Mouse (Mus musculus): ENCODE results near the gene Col23a1. TPM values are rescaled to one million over a fixed set of nuclear protein-coding genes. Genes with fewer than 3 reads are reported as not detected.
A peak's percentile ranks its signal among the peaks of the same experiment; 100 is the strongest.

Gene Col23a1
- polyA plus RNA-seq, 1 experiment from 2014 or later, result 31.1 TPM

DNA sequence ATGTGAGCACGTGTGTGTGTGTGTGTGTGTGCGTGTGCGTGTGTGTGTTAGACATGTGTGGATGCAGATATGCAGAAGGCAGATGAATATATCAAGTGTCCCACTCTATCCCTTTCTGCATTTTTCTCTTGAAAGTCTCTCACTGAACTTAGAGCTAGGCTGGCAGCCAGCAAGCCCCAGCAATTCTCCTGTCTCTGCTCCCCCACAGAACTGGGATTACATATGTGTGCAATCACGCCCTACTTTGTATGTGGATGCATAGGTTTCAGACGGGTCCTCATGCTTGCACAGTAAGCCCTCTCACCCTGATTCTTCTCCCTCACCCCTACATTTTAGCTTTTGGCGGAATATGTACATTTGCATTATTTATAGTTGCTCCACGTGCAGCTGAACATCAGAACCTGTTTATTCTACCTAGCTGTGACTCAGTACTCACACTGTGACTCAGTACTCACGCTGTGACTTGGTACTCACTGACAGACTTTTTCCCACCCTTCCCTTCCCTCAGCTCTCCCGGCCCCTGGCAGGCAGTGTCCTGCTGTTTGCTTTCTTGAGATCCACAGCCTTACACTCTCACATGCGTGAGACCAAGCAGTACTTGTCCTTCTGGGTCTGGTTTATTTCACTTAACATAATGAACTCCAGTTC, 111.9 kb downstream of the Col23a1 start:
- ATAC-seq (replicated peaks; ENCODE audit: low FRiP score, low TSS enrichment, low read depth) (no peak), DNase-seq (ENCODE audit: low spot score) (no peak)
- Histone ChIP-seq H3K4me2 (ENCODE audit: low read length) (no peak overlapping the region), H3K27ac (ENCODE audit: low read depth) (no peak overlapping the region), H3K36me3 (ENCODE audit: control insufficient read depth, insufficient read depth, low read length) (no peaks in the 10 kb centered on the region), H3K9ac (ENCODE audit: low read length) (no peak overlapping the region), H3K4me1 (replicated peaks; ENCODE audit: control insufficient read depth, insufficient read depth, low read length) (peaks cover 16% of the 10 kb centered on the region), H3K27me3 (replicated peaks; ENCODE audit: control insufficient read depth, insufficient read depth, low read length) (no peaks in the 10 kb centered on the region), H3K4me3 (ENCODE audit: low read depth, low read length) (no peak overlapping the region), H3K9me3 (ENCODE audit: control insufficient read depth, low read length) (no peaks in the 10 kb centered on the region)
- WGBS, result 61% methylated on average over 10 of the region's 10 CpGs

DNA sequence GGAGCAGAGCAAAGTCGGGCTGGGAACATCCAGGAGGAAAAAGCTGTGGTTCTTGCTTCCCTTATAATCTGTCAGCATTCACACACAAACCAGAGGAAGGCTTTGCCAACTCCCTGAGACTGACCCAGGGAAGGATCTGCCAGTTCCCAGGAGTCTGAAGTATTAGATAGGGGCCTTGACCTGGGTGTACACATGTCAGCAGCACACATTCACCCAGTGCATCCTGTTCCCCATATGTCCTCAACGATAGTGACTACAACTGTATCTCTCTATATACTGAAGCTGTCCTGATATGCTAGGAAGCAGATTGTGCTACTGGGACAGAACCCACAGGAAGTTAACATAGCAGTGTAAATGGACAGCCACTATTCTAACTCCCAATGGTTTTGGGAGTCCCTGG, 114.2 kb downstream of the Col23a1 start:
- H3K27me3 ChIP-seq (replicated peaks; ENCODE audit: control insufficient read depth, insufficient read depth, low read length), result no peaks in the 10 kb centered on the region
- H3K36me3 ChIP-seq (ENCODE audit: control insufficient read depth, insufficient read depth, low read length), result no peaks in the 10 kb centered on the region
- no peak overlapping the region for H3K27ac ChIP-seq (ENCODE audit: low read depth)
- DNase-seq (ENCODE audit: low spot score), result no peak
- no peak overlapping the region for H3K9ac ChIP-seq (ENCODE audit: low read length)
- H3K4me3 ChIP-seq (ENCODE audit: low read depth, low read length), result no peak overlapping the region
- no peak overlapping the region for H3K4me2 ChIP-seq (ENCODE audit: low read length)
- peaks cover 5% of the 10 kb centered on the region for H3K4me1 ChIP-seq (replicated peaks; ENCODE audit: control insufficient read depth, insufficient read depth, low read length)
- no peaks in the 10 kb centered on the region for H3K9me3 ChIP-seq (ENCODE audit: control insufficient read depth, low read length)
- no peak for ATAC-seq (replicated peaks; ENCODE audit: low FRiP score, low TSS enrichment, low read depth)
- 60% methylated on average over 2 of the region's 2 CpGs for WGBS

DNA sequence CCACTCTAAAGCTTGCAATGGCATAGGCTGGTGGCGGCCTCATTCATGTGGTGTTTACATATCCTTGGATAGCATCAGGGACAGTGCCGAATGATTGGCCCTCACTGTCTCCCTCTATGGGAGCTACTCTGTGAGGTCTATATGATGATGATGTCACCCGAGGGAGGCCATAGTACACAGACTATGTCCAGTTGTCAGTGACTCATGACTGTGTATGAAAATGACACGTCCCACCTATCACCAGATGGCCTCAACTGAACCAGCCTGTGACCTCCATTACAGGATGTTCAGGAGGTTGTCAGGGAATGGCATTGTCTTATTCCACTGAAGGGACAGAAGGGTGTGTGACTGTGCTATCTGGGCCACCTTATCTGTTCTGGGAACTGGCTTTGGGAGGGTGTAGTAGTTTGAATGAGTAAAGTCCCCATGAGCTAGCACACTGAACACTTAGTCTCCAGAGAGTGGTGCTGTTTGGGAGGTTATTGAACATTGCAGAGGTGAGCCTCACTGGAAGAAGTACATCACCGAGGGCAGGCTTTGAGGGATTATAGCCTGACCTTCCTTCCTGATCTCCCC, 115.2 kb downstream of the Col23a1 start:
- 81% methylated on average over 5 of the region's 5 CpGs for WGBS
- Histone ChIP-seq H3K36me3 (ENCODE audit: control insufficient read depth, insufficient read depth, low read length) (no peaks in the 10 kb centered on the region), H3K9me3 (ENCODE audit: control insufficient read depth, low read length) (no peaks in the 10 kb centered on the region), H3K4me3 (ENCODE audit: low read depth, low read length) (no peak overlapping the region), H3K27me3 (replicated peaks; ENCODE audit: control insufficient read depth, insufficient read depth, low read length) (no peaks in the 10 kb centered on the region), H3K4me1 (replicated peaks; ENCODE audit: control insufficient read depth, insufficient read depth, low read length) (peaks cover 5% of the 10 kb centered on the region), H3K4me2 (ENCODE audit: low read length) (no peak overlapping the region), H3K9ac (ENCODE audit: low read length) (no peak overlapping the region), H3K27ac (ENCODE audit: low read depth) (no peak overlapping the region)
- DNase-seq (ENCODE audit: low spot score) (no peak), ATAC-seq (replicated peaks; ENCODE audit: low FRiP score, low TSS enrichment, low read depth) (no peak)

GRCm38 (mm10) chr11:51406531-51406930, 116.8 kb downstream of the Col23a1 start:
- DNase-seq (ENCODE audit: low spot score), result no peak
- Histone ChIP-seq H3K27ac (ENCODE audit: low read depth) (no peak overlapping the region), H3K27me3 (replicated peaks; ENCODE audit: control insufficient read depth, insufficient read depth, low read length) (no peaks in the 10 kb centered on the region), H3K4me3 (ENCODE audit: low read depth, low read length) (no peak overlapping the region), H3K9ac (ENCODE audit: low read length) (no peak overlapping the region), H3K36me3 (ENCODE audit: control insufficient read depth, insufficient read depth, low read length) (no peaks in the 10 kb centered on the region), H3K4me1 (replicated peaks; ENCODE audit: control insufficient read depth, insufficient read depth, low read length) (peaks cover 12% of the 10 kb centered on the region), H3K4me2 (ENCODE audit: low read length) (no peak overlapping the region), H3K9me3 (ENCODE audit: control insufficient read depth, low read length) (no peaks in the 10 kb centered on the region)
- WGBS, result 49% methylated on average over 8 of the region's 8 CpGs
- ATAC-seq (replicated peaks; ENCODE audit: low FRiP score, low TSS enrichment, low read depth), result no peak

GRCm38 (mm10) chr11:51407351-51407750, 117.6 kb downstream of the Col23a1 start:
- ATAC-seq (replicated peaks; ENCODE audit: low FRiP score, low TSS enrichment, low read depth), result no peak
- 86% methylated on average over 8 of the region's 8 CpGs for WGBS
- DNase-seq (ENCODE audit: low spot score), result no peak
- no peak overlapping the region for H3K4me3 ChIP-seq (ENCODE audit: low read depth, low read length)
- H3K27me3 ChIP-seq (replicated peaks; ENCODE audit: control insufficient read depth, insufficient read depth, low read length), result no peaks in the 10 kb centered on the region
- H3K4me1 ChIP-seq (replicated peaks; ENCODE audit: control insufficient read depth, insufficient read depth, low read length), result peaks cover 12% of the 10 kb centered on the region
- no peak overlapping the region for H3K9ac ChIP-seq (ENCODE audit: low read length)
- H3K36me3 ChIP-seq (ENCODE audit: control insufficient read depth, insufficient read depth, low read length), result no peaks in the 10 kb centered on the region
- H3K27ac ChIP-seq (ENCODE audit: low read depth), result no peak overlapping the region
- no peak overlapping the region for H3K4me2 ChIP-seq (ENCODE audit: low read length)
- no peaks in the 10 kb centered on the region for H3K9me3 ChIP-seq (ENCODE audit: control insufficient read depth, low read length)

DNA sequence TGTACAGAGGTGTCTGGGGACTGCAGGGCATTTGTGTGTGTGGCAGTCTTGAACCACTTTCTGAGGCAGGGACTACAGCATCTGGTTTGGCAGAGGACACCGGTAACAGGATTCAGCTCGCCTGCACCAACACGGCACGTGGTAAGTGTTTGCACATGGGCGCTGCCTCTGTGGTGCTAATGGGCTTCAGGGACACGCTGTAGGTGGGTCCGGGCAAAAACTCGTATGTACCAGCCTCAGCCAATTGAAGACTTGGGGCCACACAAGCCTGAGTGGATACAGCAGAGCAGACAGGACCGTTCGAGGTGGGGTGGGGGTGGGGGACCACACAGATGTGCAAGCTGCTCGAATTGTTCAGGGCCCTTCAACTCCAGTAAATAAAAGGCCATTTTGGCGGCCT, 121.1 kb downstream of the Col23a1 start:
- H3K4me2 ChIP-seq (ENCODE audit: low read length), result no peak overlapping the region
- peaks cover 15% of the 10 kb centered on the region; the same call in 1 of the 2 replicates for H3K4me1 ChIP-seq (replicated peaks; ENCODE audit: control insufficient read depth, insufficient read depth, low read length)
- H3K4me3 ChIP-seq (ENCODE audit: low read depth, low read length), result no peak overlapping the region
- ATAC-seq (replicated peaks; ENCODE audit: low FRiP score, low TSS enrichment, low read depth), result no peak
- no peak overlapping the region for H3K27ac ChIP-seq (ENCODE audit: low read depth)
- H3K9ac ChIP-seq (ENCODE audit: low read length), result no peak overlapping the region
- DNase-seq (ENCODE audit: low spot score), result no peak
- no peaks in the 10 kb centered on the region for H3K9me3 ChIP-seq (ENCODE audit: control insufficient read depth, low read length)
- no peaks in the 10 kb centered on the region for H3K36me3 ChIP-seq (ENCODE audit: control insufficient read depth, insufficient read depth, low read length)
- no peaks in the 10 kb centered on the region for H3K27me3 ChIP-seq (replicated peaks; ENCODE audit: control insufficient read depth, insufficient read depth, low read length)
- WGBS, result 59% methylated on average over 12 of the region's 12 CpGs

DNA sequence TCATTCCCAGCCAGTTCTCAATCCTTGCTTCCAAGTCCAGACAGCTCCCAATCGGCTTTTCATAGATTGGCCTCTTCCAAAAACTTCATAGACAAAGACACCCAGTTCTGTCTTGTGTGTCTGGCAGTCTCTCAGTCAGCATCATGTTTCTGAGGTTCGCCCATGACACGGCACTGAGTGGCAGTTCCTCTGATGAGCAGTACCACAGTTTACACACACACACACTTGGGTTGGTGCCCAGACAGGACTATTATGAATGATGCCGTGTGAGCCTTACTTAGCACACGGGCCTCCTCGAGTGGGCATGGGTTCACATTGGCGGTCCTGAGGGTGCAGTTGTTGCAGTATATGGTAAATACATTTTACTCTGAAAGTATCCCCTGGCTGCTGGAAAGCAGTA, 124.8 kb downstream of the Col23a1 start:
- peaks cover 23% of the 10 kb centered on the region for H3K4me1 ChIP-seq (replicated peaks; ENCODE audit: control insufficient read depth, insufficient read depth, low read length)
- no peak overlapping the region for H3K4me2 ChIP-seq (ENCODE audit: low read length)
- H3K9ac ChIP-seq (ENCODE audit: low read length), result no peak overlapping the region
- H3K27me3 ChIP-seq (replicated peaks; ENCODE audit: control insufficient read depth, insufficient read depth, low read length), result no peaks in the 10 kb centered on the region
- no peaks in the 10 kb centered on the region for H3K9me3 ChIP-seq (ENCODE audit: control insufficient read depth, low read length)
- no peaks in the 10 kb centered on the region for H3K36me3 ChIP-seq (ENCODE audit: control insufficient read depth, insufficient read depth, low read length)
- 78% methylated on average over 7 of the region's 7 CpGs for WGBS
- DNase-seq (ENCODE audit: low spot score) (no peak), ATAC-seq (replicated peaks; ENCODE audit: low FRiP score, low TSS enrichment, low read depth) (no peak)
- H3K27ac ChIP-seq (ENCODE audit: low read depth), result no peak overlapping the region
- no peak overlapping the region for H3K4me3 ChIP-seq (ENCODE audit: low read depth, low read length)

GRCm38 (mm10) chr11:51415049-51415688, 125.4 kb downstream of the Col23a1 start:
- H3K27ac ChIP-seq (ENCODE audit: low read depth), result no peak overlapping the region
- H3K9ac ChIP-seq (ENCODE audit: low read length), result no peak overlapping the region
- H3K27me3 ChIP-seq (replicated peaks; ENCODE audit: control insufficient read depth, insufficient read depth, low read length), result no peaks in the 10 kb centered on the region
- H3K9me3 ChIP-seq (ENCODE audit: control insufficient read depth, low read length), result no peaks in the 10 kb centered on the region
- DNase-seq (ENCODE audit: low spot score), result no peak
- H3K4me1 ChIP-seq (replicated peaks; ENCODE audit: control insufficient read depth, insufficient read depth, low read length), result peaks cover 23% of the 10 kb centered on the region
- no peaks in the 10 kb centered on the region for H3K36me3 ChIP-seq (ENCODE audit: control insufficient read depth, insufficient read depth, low read length)
- no peak overlapping the region for H3K4me3 ChIP-seq (ENCODE audit: low read depth, low read length)
- no peak for ATAC-seq (replicated peaks; ENCODE audit: low FRiP score, low TSS enrichment, low read depth)
- H3K4me2 ChIP-seq (ENCODE audit: low read length), result no peak overlapping the region
- 56% methylated on average over 7 of the region's 7 CpGs for WGBS

DNA sequence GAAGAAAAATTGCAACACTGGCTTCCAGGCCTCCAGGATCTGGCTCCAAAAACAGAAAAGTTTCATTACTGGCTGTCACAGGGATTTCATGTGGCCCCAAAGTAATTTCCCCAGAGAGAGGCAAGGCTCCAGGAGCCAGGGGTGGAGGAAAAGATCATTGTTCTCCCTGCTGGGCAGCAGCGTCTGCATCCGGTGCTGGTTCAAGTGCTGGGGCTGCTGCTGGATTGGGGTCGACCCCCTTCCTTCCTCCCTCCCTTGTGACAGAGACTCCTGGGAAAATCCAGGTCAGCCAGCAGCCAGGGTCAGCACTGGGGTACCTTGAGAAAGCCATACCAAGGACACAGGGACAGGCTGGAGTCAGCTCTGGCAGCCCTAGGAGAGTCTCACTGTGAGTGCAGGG, 129.1 kb downstream of the Col23a1 start:
- no peak for DNase-seq (ENCODE audit: low spot score)
- H3K4me3 ChIP-seq (ENCODE audit: low read depth, low read length), result no peak overlapping the region
- H3K27ac ChIP-seq (ENCODE audit: low read depth), result peak overlapping the region; percentile 27; the same call in 1 of the 2 replicates
- WGBS, result 12% methylated on average over 3 of the region's 3 CpGs
- H3K9me3 ChIP-seq (ENCODE audit: control insufficient read depth, low read length), result no peaks in the 10 kb centered on the region
- ATAC-seq (replicated peaks; ENCODE audit: low FRiP score, low TSS enrichment, low read depth), result no peak
- peaks cover 15% of the 10 kb centered on the region for H3K4me1 ChIP-seq (replicated peaks; ENCODE audit: control insufficient read depth, insufficient read depth, low read length)
- no peak overlapping the region for H3K4me2 ChIP-seq (ENCODE audit: low read length)
- H3K9ac ChIP-seq (ENCODE audit: low read length), result no peak overlapping the region
- no peaks in the 10 kb centered on the region for H3K36me3 ChIP-seq (ENCODE audit: control insufficient read depth, insufficient read depth, low read length)
- no peaks in the 10 kb centered on the region for H3K27me3 ChIP-seq (replicated peaks; ENCODE audit: control insufficient read depth, insufficient read depth, low read length)
